8 mouse cellular contexts compared by ENCODE assay signal in genomic region chr11:120307566-120308430, GRCm38 (mm10). TPM values are rescaled to one million over a fixed set of nuclear protein-coding genes. Genes with fewer than 3 reads are reported as not detected.
A peak's percentile ranks its signal among the peaks of the same experiment; 100 is the strongest.
DNase-seq lines count a peak whose midpoint lies in the region; ATAC-seq and TF ChIP-seq lines count a peak whose summit lies in the region.

No protein-coding gene starts in this region.

- H3K27me3 ChIP-seq in forebrain, embryonic 14.5 days (replicated peaks; ENCODE audit: control insufficient read depth, insufficient read depth, low read length), result 0 out of 2 replicates have a peak, but pooled peaks cover 4% of the 10 kb centered on the region
- H3K27me3 ChIP-seq in lung, embryonic 14.5 days (ENCODE audit: insufficient read depth, low read length), result peaks cover 7% of the 10 kb centered on the region; the same call in 1 of the 2 replicates

- no peak for ATAC-seq in forebrain, embryonic 14.5 days
- no peak for ATAC-seq in lung, embryonic 14.5 days (ENCODE audit: insufficient read depth)

- H3K4me2 ChIP-seq in forebrain, embryonic 14.5 days (ENCODE audit: low read length), result no peak overlapping the region
- peak overlapping the region; percentile 37 for H3K4me2 ChIP-seq in lung, embryonic 14.5 days

- peak; percentile 97 for TF ChIP-seq CTCF in lung, embryonic 14.5 days (IDR thresholded peaks at IDR 0.05; ENCODE audit: low read depth)

- no peak overlapping the region for H3K27ac ChIP-seq in brown adipose tissue, adult 24 weeks (replicated peaks; ENCODE audit: low read depth, low read length)
- no peak overlapping the region for H3K27ac ChIP-seq in forebrain, embryonic 14.5 days (ENCODE audit: low read depth, low read length)
- H3K27ac ChIP-seq in lung, embryonic 14.5 days (ENCODE audit: low read depth), result 0 out of 2 replicates have a peak overlapping the region, but pooled peaks have one; percentile 30

- 6% methylated on average over 19 of the region's 19 CpGs for WGBS in forebrain, embryonic 14.5 days
- 6% methylated on average over 19 of the region's 19 CpGs for WGBS in lung, embryonic 14.5 days

- no peaks in the 10 kb centered on the region for H3K36me3 ChIP-seq in forebrain, embryonic 14.5 days (ENCODE audit: control insufficient read depth, insufficient read depth, low read length)
- H3K36me3 ChIP-seq in lung, embryonic 14.5 days (ENCODE audit: insufficient read depth), result no peaks in the 10 kb centered on the region

- H3K4me1 ChIP-seq in brown adipose tissue, adult 24 weeks (ENCODE audit: control insufficient read depth, insufficient read depth, insufficient read length, low read length), result peaks cover 19% of the 10 kb centered on the region
- peaks cover 30% of the 10 kb centered on the region for H3K4me1 ChIP-seq in forebrain, embryonic 14.5 days (ENCODE audit: control insufficient read depth, insufficient read depth, low read length)
- peaks cover 43% of the 10 kb centered on the region for H3K4me1 ChIP-seq in lung, embryonic 14.5 days (ENCODE audit: insufficient read depth)

- H3K4me3 ChIP-seq in brown adipose tissue, adult 24 weeks (ENCODE audit: insufficient read depth, low read depth, low read length), result peak overlapping the region; percentile 6; the same call in 1 of the 2 replicates
- H3K4me3 ChIP-seq in forebrain, embryonic 14.5 days (ENCODE audit: low read depth, low read length), result no peak overlapping the region
- no peak overlapping the region for H3K4me3 ChIP-seq in lung, embryonic 14.5 days (ENCODE audit: low read depth, low read length)

- DNase-seq in CD8-positive naive resting alpha-beta T cell, adult 2 months (ENCODE audit: low read depth in 2 of 2, low spot score in 2 of 2), result peak; percentile 86 to 90
- DNase-seq in forebrain, embryonic 14.5 days (ENCODE audit: low spot score), result peak; percentile 95
- DNase-seq in heart, postnatal 25 days (ENCODE audit: low spot score), result peak; percentile 86
- peak; percentile 93 to 98 for DNase-seq in layer of hippocampus, adult 18-20 months (ENCODE audit: low spot score in 2 of 2)
- DNase-seq in lung, embryonic 14.5 days, result peak; percentile 98
- peak; percentile 96 for DNase-seq in ovary, postnatal 10 days (ENCODE audit: low spot score)
- DNase-seq in thymus, postnatal 0 days (ENCODE audit: low spot score), result peak; percentile 86

- no peaks in the 10 kb centered on the region for H3K9me3 ChIP-seq in forebrain, embryonic 14.5 days (replicated peaks; ENCODE audit: control insufficient read depth, low read length)
- no peaks in the 10 kb centered on the region for H3K9me3 ChIP-seq in lung, embryonic 14.5 days (ENCODE audit: low read depth, low read length)

- intact Hi-C loops in heart, postnatal 25 days (cut with DNase I), result loop anchor here (1.0 to 2.0 kb wide), 4 partner anchors 43 to 196 kb away; no protein-coding TSS in a partner anchor

- H3K9ac ChIP-seq in forebrain, embryonic 14.5 days (ENCODE audit: low read length), result no peak overlapping the region
- H3K9ac ChIP-seq in lung, embryonic 14.5 days, result no peak overlapping the region

RNA-seq across cellular contexts. Expression of gene Actg1, which starts 40.5 kb away (rescaled TPM):
- polyA plus RNA-seq in brown adipose tissue, adult 24 weeks (2012; ENCODE audit: insufficient read depth, insufficient read length, missing spikeins), result 325 and 418 TPM in 2 replicates
- polyA plus RNA-seq in forebrain, embryonic 14.5 days (2014; fragmentation: Nextera tagmentation; extraction: Ambion mirVana), result 3,852 and 3,863 TPM in 2 replicates
- 100 to 1,000 TPM; 282 to 346 TPM for total RNA-seq in heart, postnatal 25 days (2021)
- 1,000 to 10,000 TPM; 1,279 to 1,291 TPM for total RNA-seq in layer of hippocampus, adult 18-20 months (2021)
- polyA plus RNA-seq in lung, embryonic 14.5 days (2014; fragmentation: Nextera tagmentation; extraction: Ambion mirVana), result 2,614 and 2,926 TPM in 2 replicates
- 1,815 and 1,857 TPM in 2 replicates for polyA plus RNA-seq in thymus, postnatal 0 days (2015; fragmentation: Nextera tagmentation; extraction: Ambion mirVana)

RNA-seq across cellular contexts. Expression of gene Fscn2, which starts 53.5 kb away (rescaled TPM):
- not detected in 2 replicates for polyA plus RNA-seq in brown adipose tissue, adult 24 weeks (2012; ENCODE audit: insufficient read depth, insufficient read length, missing spikeins)
- 0.75 and 1.4 TPM in 2 replicates for polyA plus RNA-seq in forebrain, embryonic 14.5 days (2014; fragmentation: Nextera tagmentation; extraction: Ambion mirVana)
- not detected for total RNA-seq in heart, postnatal 25 days (2021)
- total RNA-seq in layer of hippocampus, adult 18-20 months (2021), result under 1 TPM in 1 of 2 experiments, not detected in 1; 0.61 TPM
- polyA plus RNA-seq in lung, embryonic 14.5 days (2014; fragmentation: Nextera tagmentation; extraction: Ambion mirVana), result 0.23 and 0.57 TPM in 2 replicates
- polyA plus RNA-seq in thymus, postnatal 0 days (2015; fragmentation: Nextera tagmentation; extraction: Ambion mirVana), result 0.46 and 0.59 TPM in 2 replicates
